Mouse (Mus musculus): ENCODE data around the gene Mtrf1l.

DNA sequence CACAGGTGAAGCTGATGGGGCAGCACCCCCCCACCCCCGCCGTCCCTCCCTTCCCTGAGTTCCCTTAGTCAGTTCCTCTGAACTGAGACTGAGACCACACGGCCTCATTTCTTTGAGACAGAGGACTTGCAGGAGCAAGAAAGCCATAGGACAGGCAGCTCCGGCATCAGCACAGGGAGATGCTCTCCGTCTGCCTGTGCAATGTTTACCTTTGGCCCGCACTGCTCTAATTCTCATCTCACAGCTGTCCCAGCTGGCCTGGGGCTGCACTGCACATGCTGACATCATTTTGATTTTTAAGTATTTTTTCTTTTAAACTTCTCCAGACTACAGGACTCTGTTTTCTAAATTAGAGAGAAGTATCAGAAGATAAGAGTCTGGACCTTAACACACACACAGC is 20.8 kb downstream of the Mtrf1l start:
- no peak for TF ChIP-seq CTCF (IDR thresholded peaks at IDR 0.05; ENCODE audit: borderline replicate concordance, control insufficient read depth, extremely low read depth, insufficient read depth, low read length, poor library complexity)
- TF ChIP-seq POLR2A (IDR thresholded peaks at IDR 0.05; ENCODE audit: control insufficient read depth, extremely low read depth, insufficient read depth, low read length, poor library complexity), result no peak

Measured in thymus, adult 2 months (tissue).